Mouse (Mus musculus) heart, embryonic 14.5 days (tissue): Measurements from ENCODE around the gene Scn8a. TPM values are rescaled to one million over a fixed set of nuclear protein-coding genes. Genes with fewer than 3 reads are reported as not detected.

Source experiments
- ATAC-seq: fragments of 200-750 bp; cut with Nextera tagmentation; 2 replicates; pipeline ENCODE4 v1.8.0; 2017; ENCODE audit warnings: low read depth, moderate TSS enrichment; ENCODE audit not compliant: insufficient number of reproducible peaks, insufficient read depth, low FRiP score
- H3K27ac ChIP-seq, 2 experiments: fragments of 200-500 bp in 1 of 2; fragments of 300-500 bp in 1 of 2; sonication (generic) in 1 of 2; replicated peaks in 1 of 2; 2 replicates each; pipeline ENCODE4 v1.5.1; 2012 to 2014; ENCODE audit warnings: low read depth in 2 of 2, low read length in 2 of 2, control low read depth in 1 of 2, mild to moderate bottlenecking in 1 of 2, mixed read lengths in 1 of 2; ENCODE audit not compliant: control insufficient read depth in 1 of 2, insufficient read depth in 1 of 2
- H3K27me3 ChIP-seq: fragments of 300-500 bp; sonication (generic); 2 replicates; pipeline ENCODE4 v1.6.1; 2014; ENCODE audit warnings: mild to moderate bottlenecking, low read length, control low read depth; ENCODE audit not compliant: control insufficient read depth, insufficient read depth
- H3K36me3 ChIP-seq: fragments of 300-500 bp; sonication (generic); 2 replicates; pipeline ENCODE4 v1.6.1; 2014; ENCODE audit warnings: mild to moderate bottlenecking, control low read depth, low read length, mixed read lengths; ENCODE audit not compliant: control insufficient read depth, insufficient read depth
- H3K4me1 ChIP-seq, 2 experiments: fragments of 200-500 bp in 1 of 2; fragments of 300-500 bp in 1 of 2; sonication (generic) in 1 of 2; 2 replicates each; pipeline ENCODE4 v1.6.1; 2012 to 2014; ENCODE audit warnings: low read length in 2 of 2, control low read depth in 1 of 2, mixed read lengths in 1 of 2; ENCODE audit not compliant: control insufficient read depth in 2 of 2, insufficient read depth in 2 of 2
- H3K4me2 ChIP-seq: fragments of 300-500 bp; sonication (generic); 2 replicates; pipeline ENCODE4 v1.6.1; 2014; ENCODE audit warnings: mild to moderate bottlenecking, low read length
- H3K4me3 ChIP-seq, 2 experiments: fragments of 200-500 bp in 1 of 2; fragments of 300-500 bp in 1 of 2; sonication (generic) in 1 of 2; 2 replicates each; pipeline ENCODE4 v1.5.1; 2012 to 2014; ENCODE audit warnings: low read length in 2 of 2, mild to moderate bottlenecking in 2 of 2, control low read depth in 1 of 2, low read depth in 1 of 2, moderate library complexity in 1 of 2; ENCODE audit not compliant: control insufficient read depth in 1 of 2, insufficient read depth in 1 of 2
- H3K9ac ChIP-seq: fragments of 300-500 bp; sonication (generic); 2 replicates; pipeline ENCODE4 v1.6.1; 2014; ENCODE audit warnings: mild to moderate bottlenecking, low read length
- H3K9me3 ChIP-seq: fragments of 300-500 bp; sonication (generic); 2 replicates; pipeline ENCODE4 v1.6.1; 2016; ENCODE audit warnings: low read length, control low read depth; ENCODE audit not compliant: control insufficient read depth
- WGBS: fragments of 180-500 bp; shearing (Covaris S2); extraction: QIAGEN DNeasy Blood & Tissue Kit; methylation state at CpG from one replicate; pipeline ENCODE4 v1.1.7; 2014; 5-methylcytosine and 5-hydroxymethylcytosine counted together
- polyA plus RNA-seq: library from polyadenylated mRNA; unstranded; fragments of >200 nt; fragmentation: Nextera tagmentation; extraction: Ambion mirVana; gene quantifications from 2 replicates; pipeline ENCODE4 v1.2.1, GENCODE M21; 2014

The Scn8a gene
- polyA plus RNA-seq, 1 experiment from 2014 or later: 0.31 TPM

DNA sequence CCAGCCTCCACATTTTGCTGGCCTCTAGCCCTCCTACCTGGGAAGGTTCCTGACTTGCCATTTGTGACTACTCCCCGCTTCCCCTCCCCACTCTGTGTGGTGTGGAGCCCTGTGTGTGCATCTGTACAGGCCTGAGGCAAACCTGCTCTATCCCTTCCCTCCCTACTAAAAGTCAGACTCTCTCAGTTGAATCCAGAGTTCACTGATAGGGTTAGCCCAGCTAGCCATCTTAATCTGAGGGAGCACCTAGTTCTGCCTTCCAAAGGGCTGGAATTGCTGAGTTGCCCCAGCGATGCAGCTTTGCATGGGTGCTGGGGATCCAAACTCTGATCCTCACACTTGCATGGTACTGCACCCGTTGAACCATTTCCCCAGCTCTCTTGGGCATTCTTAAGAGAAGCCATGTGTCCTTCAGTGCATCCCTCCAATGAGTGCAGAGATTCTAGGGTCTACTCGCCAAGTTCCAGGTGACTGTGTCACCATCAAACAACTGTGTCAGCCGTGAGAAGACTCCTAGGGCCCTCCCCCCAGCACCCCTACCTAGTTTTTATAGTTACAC lies 178.8 kb downstream of the Scn8a start:
- no peak overlapping the region for H3K4me3 ChIP-seq
- no peaks in the 10 kb centered on the region for H3K9me3 ChIP-seq
- H3K4me2 ChIP-seq: no peak overlapping the region
- H3K27me3 ChIP-seq: peaks cover 97% of the 10 kb centered on the region
- no peak for ATAC-seq
- 55% methylated on average over 5 of the region's 5 CpGs for WGBS
- H3K9ac ChIP-seq: no peak overlapping the region
- no peak overlapping the region for H3K27ac ChIP-seq
- 0 out of 2 replicates have a peak, but pooled peaks cover 2% of the 10 kb centered on the region for H3K36me3 ChIP-seq
- H3K4me1 ChIP-seq: peaks cover 5 to 18% of the 10 kb centered on the region in 2 experiments

DNA sequence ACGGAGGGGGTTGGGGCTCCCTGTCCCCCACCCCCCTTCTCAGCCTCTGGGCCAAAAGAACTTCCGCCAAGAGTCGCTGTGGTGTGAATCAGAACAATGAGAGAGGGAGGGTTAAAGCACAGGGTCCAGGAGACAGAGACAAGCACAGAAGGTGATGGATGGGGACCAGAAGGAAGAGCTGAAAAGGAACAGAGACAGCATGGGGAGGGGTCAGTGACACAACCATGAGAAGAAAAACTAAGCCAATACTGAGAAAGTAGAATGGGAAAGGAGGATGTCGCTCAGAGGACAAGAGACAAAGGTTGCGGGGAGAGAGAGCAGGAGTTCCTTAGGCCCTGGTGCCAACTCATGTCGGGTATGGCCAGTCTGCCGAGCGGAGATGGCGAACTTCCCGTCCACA lies 182.2 kb downstream of the Scn8a start:
- 70% methylated on average over 10 of the region's 10 CpGs for WGBS
- no peaks in the 10 kb centered on the region for H3K9me3 ChIP-seq
- H3K36me3 ChIP-seq: 0 out of 2 replicates have a peak, but pooled peaks cover 2% of the 10 kb centered on the region
- H3K4me3 ChIP-seq: no peak overlapping the region
- H3K27ac ChIP-seq: no peak overlapping the region
- ATAC-seq: no peak
- H3K4me2 ChIP-seq: no peak overlapping the region
- no peak overlapping the region for H3K9ac ChIP-seq
- H3K4me1 ChIP-seq: peaks cover 3 to 15% of the 10 kb centered on the region in 2 experiments
- H3K27me3 ChIP-seq: peaks cover 91% of the 10 kb centered on the region

DNA sequence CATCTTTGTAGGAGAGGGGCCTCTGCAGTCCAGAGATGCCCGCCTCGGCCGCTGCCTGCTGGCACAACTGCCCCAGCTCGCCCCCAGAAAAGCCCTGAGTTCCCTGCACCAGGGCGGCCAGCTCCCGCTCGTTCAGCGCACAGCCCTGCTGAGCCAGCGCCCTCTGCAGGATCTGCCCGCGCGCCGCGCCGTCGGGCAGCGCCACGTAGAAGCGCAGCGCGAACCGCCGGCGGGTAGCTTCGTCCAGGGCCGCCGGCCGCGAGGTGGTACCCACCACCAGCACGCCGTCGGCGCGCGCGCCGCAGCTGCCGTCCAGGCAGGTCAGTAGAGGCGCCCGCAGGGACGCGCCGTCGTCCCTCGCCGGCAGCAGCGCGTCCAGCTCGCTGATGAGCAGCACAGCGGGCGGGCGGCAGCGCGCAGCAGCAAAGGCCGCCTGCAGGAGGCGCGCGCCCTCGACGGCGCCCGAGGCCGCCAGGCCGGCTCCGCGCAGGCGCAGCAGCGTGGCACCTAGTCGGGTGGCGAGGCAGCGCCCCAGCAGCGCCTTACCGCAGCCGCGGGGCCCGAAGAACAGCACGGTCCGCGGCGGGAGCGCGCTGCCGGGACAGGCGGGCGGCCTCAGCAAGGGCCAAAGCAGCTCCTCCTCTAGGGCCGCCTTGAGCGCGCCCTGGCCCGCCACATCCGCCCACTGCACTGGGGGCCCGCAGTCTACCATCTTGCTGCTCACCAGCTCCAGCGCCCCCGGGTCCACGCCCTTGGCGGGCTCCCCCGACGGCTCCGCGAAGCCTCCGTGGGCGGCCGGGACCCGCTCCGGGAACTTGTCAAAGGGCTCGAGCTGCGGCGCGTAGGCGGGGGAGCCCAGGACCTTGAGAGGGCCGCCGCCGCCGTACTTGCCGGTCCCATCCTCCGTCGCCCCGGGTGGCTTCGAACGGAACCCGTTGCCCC lies 183.2 kb downstream of the Scn8a start:
- Histone ChIP-seq H3K36me3 (0 out of 2 replicates have a peak, but pooled peaks cover 2% of the 10 kb centered on the region), H3K9ac (peak overlapping the region; percentile 41; the same call in 1 of the 2 replicates), H3K4me3 (peak overlapping the region; percentile 39 to 41), H3K9me3 (no peaks in the 10 kb centered on the region), H3K4me1 (peaks cover 0 to 10% of the 10 kb centered on the region in 2 experiments; a peak in 2 of 4 replicates), H3K4me2 (peak overlapping the region; percentile 69), H3K27me3 (peaks cover 82% of the 10 kb centered on the region), H3K27ac (no peak overlapping the region)
- no peak for ATAC-seq
- 20% methylated on average over 104 of the region's 120 CpGs for WGBS

DNA sequence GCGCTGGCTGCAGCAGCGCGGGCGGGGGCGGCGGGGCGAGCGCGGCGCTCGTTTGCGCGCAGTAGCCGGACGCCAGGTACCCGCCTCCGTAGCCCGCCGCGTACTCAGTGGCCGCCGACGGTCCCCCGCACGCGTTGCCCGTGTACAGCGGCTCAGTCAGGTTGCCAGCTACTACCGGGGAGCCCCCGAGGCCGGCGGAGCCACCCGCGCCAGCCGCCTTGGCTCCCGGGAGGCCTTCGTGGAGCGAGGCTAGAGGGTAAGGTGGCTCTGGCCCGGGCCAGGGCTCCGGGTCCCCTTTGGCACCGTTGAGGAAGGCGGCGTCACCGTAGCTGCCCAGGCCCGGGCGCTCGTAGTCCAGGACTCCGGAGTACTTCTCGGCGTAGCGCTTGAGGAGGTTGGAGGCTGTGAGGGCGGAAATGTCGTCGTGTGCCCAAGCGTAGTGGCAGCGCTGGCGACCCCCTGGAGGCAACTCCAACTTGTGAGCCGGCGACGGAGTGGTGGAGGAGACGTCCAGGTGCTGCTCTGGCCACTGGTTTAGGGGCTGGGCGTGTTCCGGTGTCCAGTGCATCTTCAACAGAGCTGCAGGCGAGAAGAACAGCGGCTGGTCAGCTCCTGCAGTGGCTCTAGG lies 184.3 kb downstream of the Scn8a start:
- Histone ChIP-seq H3K27ac (no peak overlapping the region), H3K9ac (peak overlapping the region; percentile 41; the same call in 1 of the 2 replicates)

DNA sequence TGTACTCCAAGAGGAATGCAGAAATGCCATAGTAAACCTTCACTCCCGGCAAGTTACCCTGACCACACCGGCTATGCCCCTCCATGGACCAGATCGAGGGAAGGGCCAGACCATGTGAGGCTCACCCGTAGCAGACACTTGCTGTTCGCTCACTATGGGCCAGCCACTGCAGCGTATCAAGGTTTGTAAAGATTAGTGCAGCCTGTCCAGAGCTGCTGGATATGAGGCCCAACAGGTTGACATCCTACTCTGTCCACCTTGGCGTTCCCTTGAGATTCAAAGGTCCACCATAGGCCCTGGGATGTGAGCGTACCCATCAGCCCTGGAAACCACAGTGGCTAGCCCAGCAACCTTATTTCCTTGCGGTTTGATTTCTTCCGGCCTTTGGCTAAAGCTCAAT lies 184.9 kb downstream of the Scn8a start:
- Histone ChIP-seq H3K36me3 (0 out of 2 replicates have a peak, but pooled peaks cover 2% of the 10 kb centered on the region), H3K9me3 (no peaks in the 10 kb centered on the region), H3K27me3 (peaks cover 65% of the 10 kb centered on the region), H3K4me3 (no peak overlapping the region), H3K4me1 (peaks cover 0 to 10% of the 10 kb centered on the region in 2 experiments; a peak in 2 of 4 replicates), H3K9ac (no peak overlapping the region), H3K27ac (no peak overlapping the region), H3K4me2 (no peak overlapping the region)
- no peak for ATAC-seq
- WGBS: 73% methylated on average over 10 of the region's 10 CpGs

More for the DNA sequence above, 184.3 kb downstream of the Scn8a start:
- Histone ChIP-seq H3K36me3 (0 out of 2 replicates have a peak, but pooled peaks cover 2% of the 10 kb centered on the region), H3K4me2 (peak overlapping the region; percentile 69), H3K27me3 (peaks cover 71% of the 10 kb centered on the region), H3K4me1 (peaks cover 0 to 10% of the 10 kb centered on the region in 2 experiments; a peak in 2 of 4 replicates), H3K9me3 (no peaks in the 10 kb centered on the region), H3K4me3 (peak overlapping the region; percentile 39 to 41)
- ATAC-seq: no peak
- 17% methylated on average over 51 of the region's 65 CpGs for WGBS

DNA sequence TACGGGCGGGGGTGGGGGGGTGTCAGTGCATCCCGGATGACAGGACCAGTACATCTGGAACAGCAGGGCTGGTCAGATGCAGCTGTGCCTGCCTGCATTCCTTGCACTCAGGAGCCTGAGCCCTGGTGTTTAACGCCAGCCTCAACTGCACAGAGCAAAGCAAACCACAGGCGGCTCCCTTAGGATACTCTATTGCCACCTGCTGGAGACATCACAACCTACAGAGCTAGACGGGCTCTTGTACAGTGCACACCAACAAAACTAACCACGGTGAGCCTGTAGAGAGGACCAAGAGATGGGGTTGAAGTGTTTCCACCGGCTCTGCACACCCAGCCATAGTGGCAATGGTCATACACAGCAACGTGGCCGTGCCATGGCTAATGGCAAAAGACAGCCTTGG lies 186.6 kb downstream of the Scn8a start:
- no peak; the same call in 1 of the 2 replicates for ATAC-seq
- H3K9ac ChIP-seq: no peak overlapping the region
- no peak overlapping the region for H3K27ac ChIP-seq
- no peaks in the 10 kb centered on the region for H3K9me3 ChIP-seq
- WGBS: 48% methylated on average over 10 of the region's 10 CpGs
- no peaks in the 10 kb centered on the region for H3K36me3 ChIP-seq
- peaks cover 0 to 10% of the 10 kb centered on the region in 2 experiments; a peak in 2 of 4 replicates for H3K4me1 ChIP-seq
- H3K4me3 ChIP-seq: no peak overlapping the region
- H3K27me3 ChIP-seq: peaks cover 48% of the 10 kb centered on the region
- no peak overlapping the region for H3K4me2 ChIP-seq

DNA sequence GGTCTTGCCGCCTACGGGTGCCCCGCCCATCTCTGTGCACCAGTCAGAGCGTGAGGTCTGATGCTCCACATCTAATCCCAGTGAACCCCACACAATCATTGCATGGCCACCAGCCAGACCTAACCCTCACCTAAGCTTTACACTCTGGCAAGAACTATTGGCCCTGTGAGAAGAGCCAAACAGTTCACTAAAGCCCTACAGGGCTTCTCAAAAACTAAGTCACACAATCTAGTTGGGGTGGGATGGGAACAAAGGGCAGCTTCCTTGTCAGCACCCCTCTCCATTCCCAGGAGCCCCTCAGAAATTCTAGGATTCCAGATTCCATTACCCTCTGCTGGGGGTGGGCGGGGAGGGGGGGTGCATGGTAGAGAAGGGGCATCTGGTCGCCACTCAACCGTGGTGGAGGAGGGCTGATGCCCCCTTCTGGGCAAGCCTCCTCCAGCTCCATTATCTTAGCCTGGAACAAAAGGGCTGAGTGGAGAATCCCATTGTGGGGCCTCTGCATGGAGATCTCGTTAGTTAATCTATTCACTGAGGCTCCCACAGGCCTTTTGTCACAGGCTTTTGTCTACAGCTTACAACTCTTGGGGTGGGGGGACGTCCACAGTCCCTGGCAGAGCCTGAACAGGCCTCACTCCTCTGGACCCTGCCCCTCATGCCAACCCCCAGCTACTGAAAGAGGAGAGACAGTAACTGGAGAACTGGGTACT lies 190.1 kb downstream of the Scn8a start:
- H3K4me3 ChIP-seq: no peak overlapping the region
- H3K4me1 ChIP-seq: peaks cover 0 to 1% of the 10 kb centered on the region in 2 experiments; a peak in 1 of 4 replicates
- no peak overlapping the region for H3K9ac ChIP-seq
- WGBS: 55% methylated on average over 9 of the region's 9 CpGs
- H3K4me2 ChIP-seq: no peak overlapping the region
- H3K9me3 ChIP-seq: no peaks in the 10 kb centered on the region
- no peaks in the 10 kb centered on the region for H3K36me3 ChIP-seq
- H3K27ac ChIP-seq: no peak overlapping the region
- peaks cover 14% of the 10 kb centered on the region for H3K27me3 ChIP-seq
- ATAC-seq: no peak
